Mouse (Mus musculus): ENCODE measurements around the gene Haao.

DNA sequence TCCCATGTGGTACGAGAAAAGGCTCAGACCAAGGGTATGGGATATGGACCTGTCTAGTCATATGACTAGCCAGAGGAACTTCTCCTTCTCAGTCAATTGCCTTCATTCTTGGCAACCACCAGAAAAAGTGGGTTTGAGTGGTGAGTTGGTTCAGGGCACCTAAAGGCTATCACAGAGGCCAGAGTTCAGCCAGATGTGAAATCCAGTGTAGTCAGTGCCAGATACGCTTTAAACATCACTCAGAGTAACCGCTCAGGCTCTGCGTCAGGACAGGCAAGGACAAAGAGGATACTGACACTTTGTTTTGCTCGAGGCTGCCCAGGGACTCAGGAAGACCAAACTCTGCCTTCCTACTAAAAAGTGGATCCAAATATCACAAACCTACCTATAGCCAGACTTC, 6.8 kb downstream of the Haao start:
- no peak for TF ChIP-seq CTCF (IDR thresholded peaks at IDR 0.05; ENCODE audit: low read depth, low read length)
- no peak for TF ChIP-seq GATA2 (IDR thresholded peaks at IDR 0.05; ENCODE audit: borderline replicate concordance, low read depth, low read length)
- TF ChIP-seq TAL1 (conservative IDR thresholded peaks at IDR 0.05; ENCODE audit: low read depth, low read length), result no peak
- no peak for TF ChIP-seq POLR2AphosphoS5 (IDR thresholded peaks at IDR 0.05; ENCODE audit: insufficient replicate concordance, low read depth, low read length)

Measured in G1E (cell line).